Mouse (Mus musculus) ES-E14 (cell line): ENCODE results near the gene Mycn. TPM values are rescaled to one million over a fixed set of nuclear protein-coding genes. Genes with fewer than 3 reads are reported as not detected.

Source experiments
- DNase-seq: peaks from one replicate; pipeline ENCODE4 v3.0.0-alpha.2; 2013; ENCODE audit warnings: low read depth, low spot score
- H3K27ac ChIP-seq: 2 replicates; pipeline ENCODE4 v1.5.1; 2012; ENCODE audit warnings: low read depth, mild to moderate bottlenecking, low read length, moderate library complexity, mixed read lengths; ENCODE audit not compliant: poor library complexity, insufficient read depth, severe bottlenecking
- H3K36me3 ChIP-seq: 2 replicates; pipeline ENCODE4 v1.6.1; 2012; ENCODE audit warnings: mild to moderate bottlenecking, low read length, moderate library complexity, mixed read lengths; ENCODE audit not compliant: control insufficient read depth, poor library complexity, insufficient read depth, severe bottlenecking
- H3K4me1 ChIP-seq, 2 experiments: fragments of 150-350 bp in 1 of 2; sonication (generic) in 1 of 2; 2 replicates each; pipeline ENCODE4 v1.6.1; 2012; ENCODE audit warnings: low read length in 2 of 2, mild to moderate bottlenecking in 1 of 2, mixed read lengths in 1 of 2; ENCODE audit not compliant: control insufficient read depth in 2 of 2, insufficient read depth in 2 of 2, poor library complexity in 1 of 2
- H3K4me3 ChIP-seq, 2 experiments: fragments of 150-350 bp in 1 of 2; sonication (generic) in 1 of 2; 2 replicates each; pipeline ENCODE4 v1.5.1; 2012; ENCODE audit warnings: low read length in 2 of 2, low read depth in 1 of 2, mild to moderate bottlenecking in 1 of 2, mixed read lengths in 1 of 2; ENCODE audit not compliant: insufficient read depth in 1 of 2, poor library complexity in 1 of 2, severe bottlenecking in 1 of 2
- H3K9ac ChIP-seq: 2 replicates; pipeline ENCODE4 v1.6.1; 2012; ENCODE audit warnings: low read depth, mild to moderate bottlenecking, low read length, mixed read lengths; ENCODE audit not compliant: poor library complexity, insufficient read depth, severe bottlenecking
- H3K9me3 ChIP-seq: fragments of 150-350 bp; sonication (generic); 2 replicates; pipeline ENCODE4 v1.6.1; 2012; ENCODE audit warnings: low read depth, mild to moderate bottlenecking, low read length; ENCODE audit not compliant: control insufficient read depth, insufficient read depth
- CHD2 ChIP-seq: IDR thresholded peaks from 2 replicates; pipeline ENCODE4 v1.6.1; 2014; ENCODE audit warnings: mild to moderate bottlenecking, low read depth, low read length, inconsistent platforms
- HCFC1 ChIP-seq: IDR thresholded peaks from 2 replicates; pipeline ENCODE4 v1.6.1; 2012; ENCODE audit warnings: low read length, inconsistent platforms, borderline replicate concordance; ENCODE audit not compliant: insufficient read depth
- MAFK ChIP-seq: IDR thresholded peaks from 2 replicates; pipeline ENCODE4 v1.6.1; 2014; ENCODE audit warnings: mild to moderate bottlenecking, low read depth, low read length, inconsistent platforms; ENCODE audit not compliant: insufficient read depth
- ZC3H11A ChIP-seq: IDR thresholded peaks from 2 replicates; pipeline ENCODE4 v1.6.1; 2012; ENCODE audit warnings: low read depth, mild to moderate bottlenecking, inconsistent platforms, low read length, borderline replicate concordance
- ZNF384 ChIP-seq: IDR thresholded peaks from 2 replicates; pipeline ENCODE4 v1.6.1; 2012; ENCODE audit warnings: low read depth, low read length, inconsistent platforms
- in situ Hi-C, 2 experiments: fragments of 600-800 bp; cut with MboI; formaldehyde crosslinking; loops; one replicate each; pipeline ENCODE4 v1.15.1; 2025; ENCODE audit warnings: low sequenced_read_pairs in 2 of 2, inconsistent platforms in 1 of 2; ENCODE audit not compliant: unreplicated experiment in 2 of 2
- total RNA-seq: library from RNA; depleted of rRNA; stranded (reverse); fragments of 300-350 nt; gene quantifications from 2 replicates; pipeline ENCODE4 v1.2.3, GENCODE M21; 2012

The Mycn gene
- total RNA-seq, 1 experiment = 76.8 TPM

- no peak overlapping the region for H3K9ac ChIP-seq
- H3K9me3 ChIP-seq = no peaks in the 10 kb centered on the region
- TF ChIP-seq MAFK (no peak), HCFC1 (no peak), ZNF384 (no peak), ZC3H11A (no peak), CHD2 (no peak)
- in situ Hi-C loops = no loop called here
- peaks cover 9 to 28% of the 10 kb centered on the region in 2 experiments; a peak in 3 of 4 replicates for H3K4me1 ChIP-seq
- H3K4me3 ChIP-seq = no peak overlapping the region
- H3K36me3 ChIP-seq = no peaks in the 10 kb centered on the region
- no peak for DNase-seq
- H3K27ac ChIP-seq = no peak overlapping the region
Observed at GRCm38 (mm10) chr12:12920166-12921157, 21.3 kb downstream of the Mycn start.

GRCm38 (mm10) chr12:12916298-12916697 lies 25.4 kb downstream of the Mycn start:
- no peak overlapping the region for H3K9ac ChIP-seq
- no peak for DNase-seq

GRCm38 (mm10) chr12:12910356-12910979 lies 31.2 kb downstream of the Mycn start:
- DNase-seq = no peak
- Histone ChIP-seq H3K9ac (no peak overlapping the region), H3K36me3 (no peaks in the 10 kb centered on the region), H3K4me3 (no peak overlapping the region), H3K27ac (no peak overlapping the region), H3K9me3 (no peaks in the 10 kb centered on the region), H3K4me1 (peaks cover 7 to 9% of the 10 kb centered on the region in 2 experiments; a peak in 3 of 4 replicates)
- in situ Hi-C loops = no loop called here
- no peak for TF ChIP-seq CHD2
- no peak for TF ChIP-seq MAFK
- TF ChIP-seq ZNF384 = no peak
- TF ChIP-seq ZC3H11A = no peak
- no peak for TF ChIP-seq HCFC1

More at GRCm38 (mm10) chr12:12916298-12916697, 25.4 kb downstream of the Mycn start:
- no peak for TF ChIP-seq CHD2
- no peak for TF ChIP-seq HCFC1
- in situ Hi-C loops = no loop called here
- no peak overlapping the region for H3K27ac ChIP-seq
- peaks cover 2 to 17% of the 10 kb centered on the region in 2 experiments; a peak in 3 of 4 replicates for H3K4me1 ChIP-seq
- no peaks in the 10 kb centered on the region for H3K9me3 ChIP-seq
- no peaks in the 10 kb centered on the region for H3K36me3 ChIP-seq
- H3K4me3 ChIP-seq = no peak overlapping the region

GRCm38 (mm10) chr12:12909631-12910277 lies 32.0 kb downstream of the Mycn start:
- in situ Hi-C loops = no loop called here
- no peak overlapping the region for H3K9ac ChIP-seq
- 0 out of 4 replicates have a peak overlapping the region, but pooled peaks of 1 of the 2 experiments have one; percentile 8 for H3K4me3 ChIP-seq
- H3K4me1 ChIP-seq = peaks cover 7 to 14% of the 10 kb centered on the region in 2 experiments; a peak in 3 of 4 replicates
- TF ChIP-seq ZNF384 (no peak), HCFC1 (no peak), ZC3H11A (no peak), MAFK (peak; percentile 71)
- no peak overlapping the region for H3K27ac ChIP-seq
- no peak for DNase-seq
- H3K36me3 ChIP-seq = no peaks in the 10 kb centered on the region
- no peaks in the 10 kb centered on the region for H3K9me3 ChIP-seq
